ENCODE assay signal across 42 mouse cellular contexts in genomic region chr19:59252651-59253050, GRCm38 (mm10). TPM values are rescaled to one million over a fixed set of nuclear protein-coding genes. Genes with fewer than 3 reads are reported as not detected.
"Had no signal": no experiment of that assay in that cellular context is flagged by ENCODE, and none has a peak within 500 bp of the region (broad histone marks: within the 10 kb centered on the region; RNA-seq: fewer than 3 reads in every experiment).

No protein-coding gene starts in this region.

- H3K36me3 ChIP-seq: heart, embryonic 13.5 days; heart, embryonic 15.5 days; hindbrain, embryonic 13.5 days; hindbrain, embryonic 15.5 days; kidney, embryonic 15.5 days; limb, embryonic 12.5 days; liver, embryonic 13.5 days; liver, embryonic 15.5 days had no signal

- DNase-seq: gastrocnemius, postnatal 14 days; heart, adult 11 months; heart, adult 2 months; heart, postnatal 14 days; heart, postnatal 4 days; kidney, adult 11 months; kidney, adult 2 months; kidney, adult 9 months; kidney, postnatal 14 days; kidney, postnatal 36 days; layer of hippocampus, adult 9-11 months; layer of hippocampus, postnatal 36 days; left cerebral cortex, postnatal 4 days; liver; liver, embryonic 13.5 days had no signal

- H3K27me3 ChIP-seq: heart, embryonic 15.5 days; hindbrain, embryonic 13.5 days; hindbrain, embryonic 15.5 days; kidney, embryonic 15.5 days; limb, embryonic 12.5 days; liver, embryonic 13.5 days; liver, embryonic 15.5 days had no signal

- H3K9me3 ChIP-seq: heart, embryonic 15.5 days; hindbrain, embryonic 15.5 days; limb, embryonic 12.5 days; liver, embryonic 13.5 days; liver, embryonic 15.5 days had no signal

- H3K9ac ChIP-seq: heart, embryonic 13.5 days; heart, embryonic 15.5 days; hindbrain, embryonic 13.5 days; hindbrain, embryonic 15.5 days; kidney, embryonic 15.5 days; limb, embryonic 12.5 days; liver, embryonic 13.5 days; liver, embryonic 15.5 days had no signal

- ATAC-seq: hindbrain, postnatal 0 days; intestine, embryonic 16.5 days had no signal

- H3K4me2 ChIP-seq: heart, embryonic 11.5 days; heart, embryonic 13.5 days; heart, embryonic 15.5 days; hindbrain, embryonic 13.5 days; hindbrain, embryonic 15.5 days; kidney, embryonic 15.5 days; limb, embryonic 12.5 days; liver, embryonic 11.5 days; liver, embryonic 13.5 days; liver, embryonic 15.5 days had no signal

- H3K27ac ChIP-seq: heart, adult 2 months; heart, embryonic 13.5 days; heart, embryonic 15.5 days; hindbrain, embryonic 13.5 days; hindbrain, embryonic 15.5 days; hindbrain, postnatal 0 days; kidney, embryonic 15.5 days; kidney, postnatal 0 days; limb, embryonic 12.5 days; liver, embryonic 13.5 days; liver, embryonic 15.5 days had no signal

- H3K4me3 ChIP-seq: heart, adult 2 months; heart, embryonic 13.5 days; heart, embryonic 15.5 days; hindbrain, embryonic 13.5 days; hindbrain, embryonic 15.5 days; kidney, embryonic 15.5 days; limb, embryonic 12.5 days; liver, embryonic 13.5 days; liver, embryonic 15.5 days had no signal

- H3K4me1 ChIP-seq: heart, embryonic 13.5 days; heart, embryonic 15.5 days; hindbrain, embryonic 13.5 days; hindbrain, embryonic 15.5 days; kidney, embryonic 15.5 days; limb, embryonic 12.5 days; liver, embryonic 15.5 days had no signal

RNA-seq across cellular contexts. Expression of gene Kcnk18, which starts 33.6 kb away (rescaled TPM):
- total RNA-seq: gastrocnemius, adult 18-20 months; gastrocnemius, adult 8-10 months; gastrocnemius, postnatal 14 days; gastrocnemius, postnatal 4 days; heart, adult 2 months; heart, postnatal 14 days; heart, postnatal 4 days; hindbrain, postnatal 0 days; layer of hippocampus, adult 18-20 months; layer of hippocampus, adult 8-10 months; layer of hippocampus, postnatal 14 days; layer of hippocampus, postnatal 36 days; left cerebral cortex, adult 18-20 months; left cerebral cortex, adult 8-10 months; left cerebral cortex, postnatal 10 days; left cerebral cortex, postnatal 25 days; left cerebral cortex, postnatal 4 days had no signal
- polyA plus RNA-seq: heart, adult 2 months; heart, embryonic 11.5 days; heart, embryonic 13.5 days; heart, embryonic 15.5 days; heart, postnatal 0 days; hindbrain, embryonic 11.5 days; hindbrain, embryonic 13.5 days; hindbrain, postnatal 0 days; intestine, embryonic 14.5 days; intestine, embryonic 16.5 days; kidney, adult 2 months; kidney, embryonic 15.5 days; kidney, postnatal 0 days; large intestine, adult 2 months; limb, embryonic 12.5 days; limb, embryonic 14.5 days; liver, embryonic 11.5 days; liver, embryonic 13.5 days; liver, embryonic 15.5 days had no signal
